Mouse (Mus musculus): ENCODE results near the gene Ankrd61.

DNA sequence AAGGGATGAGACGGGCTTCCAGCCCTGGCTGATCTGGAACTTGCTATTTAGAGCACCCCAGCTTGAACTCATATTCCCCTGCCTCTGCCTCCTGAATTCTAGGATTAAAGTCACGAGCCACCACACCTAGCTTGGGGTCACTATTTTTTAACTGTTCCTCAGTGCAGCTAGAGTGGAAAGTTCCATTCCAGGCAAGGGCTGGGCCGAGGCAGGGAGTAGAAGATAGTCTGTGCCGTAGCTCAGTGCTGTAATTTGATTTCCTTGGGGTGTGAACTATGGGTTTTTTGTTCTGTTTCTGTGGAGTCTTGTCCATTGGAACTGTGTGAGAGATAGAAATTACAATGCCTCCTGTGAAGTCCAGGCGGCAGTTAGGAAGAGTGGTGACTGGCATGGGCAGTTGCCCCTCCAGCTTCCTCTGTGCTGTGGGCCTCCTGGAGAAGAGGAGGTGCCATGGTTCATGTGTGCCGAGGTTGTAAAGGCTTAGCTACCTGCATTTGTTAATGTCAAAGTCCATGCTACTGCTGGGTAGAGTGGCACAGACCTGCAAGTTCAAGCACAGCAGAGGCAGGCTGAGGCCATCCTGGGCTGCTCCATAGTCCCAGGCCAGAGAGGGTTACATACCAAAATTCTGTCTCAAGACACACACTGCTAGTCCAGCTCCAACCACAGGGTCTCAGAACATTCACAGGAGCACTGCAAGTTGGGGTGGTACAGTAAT, 34.5 kb upstream of the Ankrd61 start:
- TF ChIP-seq CTCF (IDR thresholded peaks at IDR 0.05; ENCODE audit: low read depth, low read length) = no peak
- no peak for TF ChIP-seq POLR2A (IDR thresholded peaks at IDR 0.05; ENCODE audit: extremely low read depth, insufficient read depth, low read length)

Data from liver, adult 2 months (tissue).